Mouse (Mus musculus) ES-E14 (cell line): ENCODE measurements around the gene Aoc1.

Experiments used
- CHD2 ChIP-seq: IDR thresholded peaks from 2 replicates; pipeline ENCODE4 v1.6.1; 2014; ENCODE audit warnings: mild to moderate bottlenecking, low read depth, low read length, inconsistent platforms
- HCFC1 ChIP-seq: IDR thresholded peaks from 2 replicates; pipeline ENCODE4 v1.6.1; 2012; ENCODE audit warnings: low read length, inconsistent platforms, borderline replicate concordance; ENCODE audit not compliant: insufficient read depth
- MAFK ChIP-seq: IDR thresholded peaks from 2 replicates; pipeline ENCODE4 v1.6.1; 2014; ENCODE audit warnings: mild to moderate bottlenecking, low read depth, low read length, inconsistent platforms; ENCODE audit not compliant: insufficient read depth
- ZC3H11A ChIP-seq: IDR thresholded peaks from 2 replicates; pipeline ENCODE4 v1.6.1; 2012; ENCODE audit warnings: low read depth, mild to moderate bottlenecking, inconsistent platforms, low read length, borderline replicate concordance
- ZNF384 ChIP-seq: IDR thresholded peaks from 2 replicates; pipeline ENCODE4 v1.6.1; 2012; ENCODE audit warnings: low read depth, low read length, inconsistent platforms

GRCm38 (mm10) chr6:48861616-48862280 is 10.9 kb upstream of the Aoc1 start:
- no peak for TF ChIP-seq CHD2
- no peak for TF ChIP-seq ZC3H11A
- no peak for TF ChIP-seq ZNF384
- no peak for TF ChIP-seq MAFK
- TF ChIP-seq HCFC1: no peak
